Mouse (Mus musculus) kidney, postnatal 10 days (tissue): ENCODE measurements around the gene Gad2.
A peak's percentile ranks its signal among the peaks of the same experiment; 100 is the strongest.

Experiments
- DNase-seq: peaks from one replicate; pipeline ENCODE4 v3.0.0; 2021; ENCODE audit warnings: mixed read lengths

The Gad2 gene

DNA sequence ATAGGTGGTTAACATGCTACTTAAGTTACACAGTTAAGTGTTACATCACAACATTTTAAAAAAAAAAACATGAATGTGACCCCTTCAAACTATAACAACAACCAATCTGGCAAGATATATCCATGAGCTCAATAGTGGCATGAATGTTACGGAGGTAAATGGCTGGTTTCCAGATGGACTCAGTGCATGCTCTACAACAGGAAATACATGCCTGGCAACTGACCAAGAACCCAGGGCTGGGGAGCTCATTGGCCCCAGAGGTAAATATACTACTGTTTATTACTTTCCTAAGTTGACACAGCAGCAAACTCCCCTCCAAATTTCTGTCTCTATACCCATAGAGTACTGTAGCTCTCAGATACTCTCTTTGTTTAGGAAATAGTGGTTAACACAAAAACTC, 26.4 kb downstream of the Gad2 start:
- peak; percentile 7 for DNase-seq

DNA sequence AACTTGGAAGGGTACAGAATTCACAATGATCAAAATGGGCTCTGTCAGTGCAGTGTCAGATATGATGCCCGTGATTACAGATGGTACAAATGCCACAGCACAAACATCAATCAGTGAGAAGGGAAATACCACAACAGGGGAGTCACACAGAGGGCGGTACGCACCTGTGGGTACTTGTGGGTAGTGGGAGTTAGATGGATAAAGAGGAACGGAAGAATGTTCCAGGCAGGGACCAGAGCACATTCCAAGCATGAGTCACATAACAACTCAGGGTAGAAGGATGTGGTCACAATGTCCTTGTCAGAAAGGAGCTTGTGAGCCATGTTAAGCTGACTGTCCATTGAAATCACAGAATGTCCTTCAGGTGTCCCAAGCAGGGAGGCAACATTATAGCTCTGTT, 29.8 kb downstream of the Gad2 start:
- DNase-seq, result no peak

DNA sequence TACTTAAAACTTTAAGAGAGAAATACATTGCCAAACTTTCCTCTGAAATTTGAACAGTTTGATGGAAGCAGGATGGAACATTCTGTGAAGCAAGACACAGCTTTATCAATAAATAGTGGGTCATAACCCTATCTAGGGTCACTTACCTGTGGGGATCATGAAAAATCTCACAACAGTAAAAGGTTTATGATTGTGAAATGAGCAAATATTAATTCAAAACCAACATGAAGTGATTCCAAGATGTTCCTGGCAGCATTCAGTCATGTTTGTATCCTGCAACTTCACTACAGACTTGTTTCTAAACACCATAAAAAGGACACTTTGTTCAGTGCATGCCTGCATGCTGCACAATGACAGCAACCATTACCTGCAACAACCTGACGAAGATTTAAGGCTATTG, 41.7 kb downstream of the Gad2 start:
- DNase-seq, result no peak

DNA sequence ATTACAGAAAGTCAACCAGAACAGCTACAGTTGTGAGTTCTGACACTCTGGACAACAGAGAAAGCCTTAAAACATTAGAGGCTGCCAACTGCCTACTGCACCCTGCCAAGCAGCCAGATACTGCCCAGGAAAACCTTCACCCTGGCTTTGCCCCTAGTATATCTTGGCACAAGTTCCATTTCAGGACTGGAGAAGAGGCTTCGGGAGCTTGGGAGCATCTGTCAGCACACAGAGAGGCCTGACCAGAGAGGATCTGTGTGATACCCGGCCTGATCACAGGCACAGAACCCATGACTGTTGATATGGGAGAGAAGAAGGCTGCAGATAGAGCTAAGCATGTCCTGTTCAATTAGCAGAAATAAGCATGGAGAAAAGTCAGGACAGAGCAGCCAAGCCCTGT, 48.4 kb downstream of the Gad2 start:
- no peak for DNase-seq

DNA sequence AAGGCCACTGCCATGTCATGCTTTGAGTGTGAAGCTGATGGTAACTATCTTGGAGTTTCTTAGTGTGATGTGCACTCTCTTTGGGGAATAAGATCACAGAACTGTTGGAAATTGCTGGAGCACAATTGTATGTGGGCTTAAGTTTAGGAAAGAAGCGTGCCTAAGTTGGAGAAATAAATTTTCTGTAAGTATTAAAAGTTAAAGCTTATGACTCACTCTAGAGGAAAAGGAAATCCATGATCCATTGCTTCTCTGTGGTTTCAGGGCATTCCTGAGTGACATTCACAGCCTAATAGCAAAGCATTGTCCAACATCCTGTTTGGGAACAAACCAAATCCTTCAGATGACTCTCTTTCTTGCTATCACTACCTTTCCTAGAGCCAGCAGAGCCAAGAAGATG, 49.3 kb downstream of the Gad2 start:
- DNase-seq, result no peak

DNA sequence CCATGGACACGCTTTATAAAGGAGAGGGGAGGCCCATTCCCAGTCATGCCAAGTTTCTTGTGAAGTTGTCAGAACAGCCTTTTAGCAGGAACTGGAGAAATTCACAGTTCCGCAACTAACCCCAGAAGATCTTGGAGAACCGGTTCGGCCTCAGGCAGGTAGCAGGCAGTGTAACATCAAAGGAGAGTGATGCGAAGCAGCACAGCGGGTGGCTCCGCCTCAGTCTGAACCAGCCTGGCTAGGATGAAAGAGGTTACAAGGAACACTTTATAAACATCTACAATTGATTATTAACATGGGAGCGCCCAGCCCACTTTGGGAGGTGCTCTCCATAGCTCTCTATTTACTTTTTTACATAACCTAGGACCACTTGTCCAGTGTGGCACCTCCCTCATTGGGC, 55.1 kb downstream of the Gad2 start:
- DNase-seq, result peak; percentile 17

DNA sequence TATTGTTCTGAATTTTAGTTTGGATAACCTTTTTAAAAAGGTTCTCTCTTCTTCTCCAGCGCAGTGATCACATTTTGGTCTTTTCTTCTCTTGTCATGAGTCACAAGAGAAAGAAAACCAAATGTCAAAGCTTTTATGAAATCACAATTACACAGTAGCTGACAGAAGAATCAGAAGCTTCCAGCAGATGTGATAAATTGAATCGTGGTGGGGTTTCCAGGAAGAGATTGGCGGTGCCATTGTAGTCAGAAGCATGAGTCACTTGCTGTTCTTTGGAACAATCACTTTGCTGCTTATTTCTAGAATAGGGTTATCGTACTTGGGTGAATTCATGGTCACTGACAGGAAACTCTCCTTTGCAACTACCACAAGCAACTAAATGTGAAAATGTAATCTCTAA, 57.9 kb downstream of the Gad2 start:
- no peak for DNase-seq

DNA sequence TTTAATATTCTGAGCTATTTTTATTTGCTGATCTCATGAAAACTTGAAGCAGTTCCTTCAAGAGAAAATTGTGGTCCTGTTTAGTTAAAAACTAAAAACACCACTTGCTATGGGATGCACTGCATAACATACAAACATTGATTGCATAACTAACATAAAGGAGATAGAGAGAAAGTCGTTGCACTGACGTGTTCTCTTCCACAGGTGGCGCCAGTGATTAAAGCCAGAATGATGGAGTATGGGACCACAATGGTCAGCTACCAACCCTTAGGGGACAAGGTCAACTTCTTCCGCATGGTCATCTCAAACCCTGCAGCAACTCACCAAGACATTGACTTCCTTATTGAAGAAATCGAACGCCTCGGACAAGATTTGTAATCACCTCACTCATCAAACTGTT, 68.0 kb downstream of the Gad2 start:
- DNase-seq, result no peak

GRCm38 (mm10) chr2:22704780-22705727, 83.0 kb downstream of the Gad2 start:
- DNase-seq, result peak; percentile 19

DNA sequence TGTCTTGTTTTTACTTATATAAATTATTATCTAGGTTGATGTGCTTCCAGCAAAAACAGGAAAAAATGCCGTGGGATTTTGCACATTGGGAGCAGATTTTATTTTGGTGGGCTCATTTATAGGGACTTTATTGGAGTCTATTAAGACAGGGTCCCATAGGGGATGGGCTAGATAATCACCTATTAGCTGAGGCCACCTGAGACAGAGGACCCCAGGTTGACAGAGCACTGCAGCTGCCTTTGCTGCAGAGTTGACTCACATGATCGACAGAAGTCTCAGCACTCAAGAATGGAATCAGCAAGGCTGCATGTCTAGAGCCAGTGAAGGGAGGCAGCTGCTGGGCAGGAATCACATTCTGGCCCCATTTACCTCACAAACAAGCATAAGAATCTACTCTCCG, 84.2 kb downstream of the Gad2 start:
- DNase-seq, result peak; percentile 21

GRCm38 (mm10) chr2:22721522-22722470, 99.8 kb downstream of the Gad2 start:
- DNase-seq, result peak; percentile 75

DNA sequence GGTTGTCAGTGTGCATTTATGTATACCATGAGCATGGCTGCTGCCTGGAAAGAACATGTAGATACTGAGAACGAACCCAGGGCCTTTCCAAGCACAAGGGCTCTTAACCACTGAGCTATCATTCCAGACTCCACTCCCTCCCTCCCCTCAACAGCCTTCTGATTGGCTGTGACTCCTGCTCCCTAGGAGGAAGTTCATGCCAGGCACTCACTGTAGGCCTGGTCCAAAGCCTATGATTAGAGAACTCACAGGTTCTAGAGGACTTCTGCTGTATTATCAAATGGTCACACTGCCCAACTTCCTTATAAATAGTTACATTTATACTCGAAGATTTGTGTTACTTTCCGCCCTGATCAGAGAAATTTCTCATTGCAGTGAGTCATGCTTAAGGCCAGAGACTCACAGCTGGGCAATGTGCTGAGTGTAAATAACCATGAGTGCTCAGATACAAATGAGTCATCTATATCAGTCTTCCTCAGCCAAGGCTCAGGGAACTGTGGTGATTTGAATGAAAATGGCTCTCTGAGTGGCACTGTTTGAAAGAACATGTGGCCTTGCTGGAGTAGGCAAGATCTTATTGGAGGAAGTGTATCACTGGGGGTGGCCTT, 102.0 kb downstream of the Gad2 start:
- no peak for DNase-seq

DNA sequence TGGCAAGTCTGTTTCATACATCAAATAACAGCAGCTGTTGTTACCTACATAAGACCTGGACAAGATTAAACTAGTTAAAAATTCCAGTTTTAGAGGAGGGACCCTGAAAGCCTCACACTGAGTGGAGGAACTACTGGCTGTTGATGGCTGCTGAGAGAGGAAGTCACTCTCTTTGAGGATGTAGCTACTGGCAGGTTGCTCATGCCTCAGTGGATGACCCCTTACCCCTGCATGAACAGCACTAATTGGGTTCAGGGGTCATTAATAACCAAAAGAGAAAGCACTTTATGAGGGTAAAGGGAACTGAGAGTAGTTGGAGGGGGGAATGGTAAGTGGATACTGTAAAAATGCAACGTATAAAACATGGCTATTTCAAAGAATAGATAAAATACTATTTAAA, 105.1 kb downstream of the Gad2 start:
- DNase-seq, result no peak

- DNase-seq, result no peak
These were observed 114.1 kb downstream of the Gad2 start for GRCm38 (mm10) chr2:22736134-22736533.

DNA sequence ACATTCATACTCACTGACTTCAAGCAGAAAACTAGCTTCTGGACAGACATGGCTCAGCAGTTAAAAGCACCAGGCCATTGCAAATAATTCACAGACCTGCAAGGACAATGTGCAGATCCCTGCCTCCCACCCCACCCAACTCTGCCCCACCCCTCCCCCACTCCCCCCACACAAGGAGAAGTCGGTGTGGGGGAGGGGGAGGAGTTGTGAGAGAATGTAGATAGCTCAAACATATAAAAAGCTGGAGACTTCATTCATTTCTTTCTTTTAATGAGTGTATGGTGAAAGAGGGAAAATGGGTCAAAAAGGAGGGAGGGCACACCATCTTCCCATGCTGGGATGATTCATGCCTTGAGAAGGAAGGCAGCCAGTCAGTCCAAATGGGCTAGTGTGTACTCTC, 117.4 kb downstream of the Gad2 start:
- DNase-seq, result peak; percentile 30

DNA sequence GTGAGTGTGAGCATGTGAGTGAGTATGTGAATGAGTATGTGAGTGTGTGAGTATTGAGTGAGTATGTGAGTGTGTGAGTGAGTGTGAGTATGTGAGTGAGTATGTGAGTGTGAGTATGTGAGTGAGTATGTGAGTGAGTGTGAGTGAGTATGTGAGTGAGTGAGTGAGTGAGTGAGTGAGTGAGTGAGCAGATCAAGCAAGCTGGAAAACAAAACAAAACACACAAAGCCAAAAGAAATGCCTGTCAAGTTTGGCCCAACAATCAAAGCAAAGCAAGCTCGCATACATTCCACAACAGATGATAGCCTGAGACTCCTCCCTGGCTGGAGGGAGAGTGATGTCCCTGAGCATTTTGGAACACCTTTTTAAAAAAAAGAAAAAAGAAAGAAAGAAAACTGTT, 118.4 kb downstream of the Gad2 start:
- DNase-seq, result no peak

GRCm38 (mm10) chr2:22741222-22741621, 119.2 kb downstream of the Gad2 start:
- peak; percentile 10 for DNase-seq
